Mouse (Mus musculus) neural tube, embryonic 11.5 days (tissue): ENCODE results near the gene Mbtps2. TPM values are rescaled to one million over a fixed set of nuclear protein-coding genes. Genes with fewer than 3 reads are reported as not detected.

Experiments
- ATAC-seq: fragments of 200-750 bp; cut with Nextera tagmentation; 2 replicates; pipeline ENCODE4 v1.8.0; 2017; ENCODE audit warnings: moderate number of reproducible peaks, mild to moderate bottlenecking, moderate TSS enrichment, moderate library complexity; ENCODE audit not compliant: insufficient read depth, low FRiP score, low TSS enrichment
- DNase-seq: peaks from one replicate; pipeline ENCODE4 v3.0.0-alpha.2; 2015; ENCODE audit warnings: low spot score
- H3K27ac ChIP-seq: fragments of 300-500 bp; sonication (generic); 2 replicates; pipeline ENCODE4 v1.5.1; 2014; ENCODE audit warnings: low read depth, mild to moderate bottlenecking, low read length
- H3K27me3 ChIP-seq: fragments of 300-500 bp; sonication (generic); 2 replicates; pipeline ENCODE4 v1.6.1; 2014; ENCODE audit warnings: mild to moderate bottlenecking, low read length, mixed read lengths; ENCODE audit not compliant: control insufficient read depth, insufficient read depth
- H3K36me3 ChIP-seq: fragments of 300-500 bp; sonication (generic); 2 replicates; pipeline ENCODE4 v1.6.1; 2014; ENCODE audit warnings: mild to moderate bottlenecking, low read length, moderate library complexity, mixed read lengths; ENCODE audit not compliant: control insufficient read depth, insufficient read depth
- H3K4me1 ChIP-seq: fragments of 300-500 bp; sonication (generic); 2 replicates; pipeline ENCODE4 v1.6.1; 2014; ENCODE audit warnings: low read length, mixed read lengths; ENCODE audit not compliant: control insufficient read depth, insufficient read depth
- H3K4me2 ChIP-seq: fragments of 300-500 bp; sonication (generic); 2 replicates; pipeline ENCODE4 v1.6.1; 2014; ENCODE audit warnings: low read depth, mild to moderate bottlenecking, moderate library complexity
- H3K4me3 ChIP-seq: fragments of 300-500 bp; sonication (generic); 2 replicates; pipeline ENCODE4 v1.5.1; 2014; ENCODE audit warnings: low read depth, low read length
- H3K9ac ChIP-seq: fragments of 300-500 bp; sonication (generic); 2 replicates; pipeline ENCODE4 v1.6.1; 2014; ENCODE audit warnings: mild to moderate bottlenecking, low read length
- H3K9me3 ChIP-seq: fragments of 300-500 bp; sonication (generic); 2 replicates; pipeline ENCODE4 v1.6.1; 2016; ENCODE audit warnings: low read length; ENCODE audit not compliant: control insufficient read depth
- WGBS: fragments of 180-500 bp; shearing (Covaris S2); extraction: QIAGEN DNeasy Blood & Tissue Kit; methylation state at CpG from one replicate; pipeline ENCODE4 v1.1.7; 2014; 5-methylcytosine and 5-hydroxymethylcytosine counted together
- polyA plus RNA-seq: library from polyadenylated mRNA; unstranded; fragments of >200 nt; fragmentation: Nextera tagmentation; extraction: Ambion mirVana; gene quantifications from 2 replicates; pipeline ENCODE4 v1.2.1, GENCODE M21; 2014

Mbtps2 gene
- polyA plus RNA-seq, 1 experiment from 2014 or later, result 26.3 TPM

GRCm38 (mm10) chrX:157574683-157575082 lies 23.8 kb downstream of the Mbtps2 start:
- H3K36me3 ChIP-seq, result no peaks in the 10 kb centered on the region
- no peak overlapping the region for H3K4me2 ChIP-seq
- 88% methylated on average over 2 of the region's 2 CpGs for WGBS
- no peaks in the 10 kb centered on the region for H3K27me3 ChIP-seq
- H3K4me1 ChIP-seq, result no peaks in the 10 kb centered on the region
- ATAC-seq, result no peak
- H3K27ac ChIP-seq, result no peak overlapping the region
- H3K9me3 ChIP-seq, result no peaks in the 10 kb centered on the region
- H3K4me3 ChIP-seq, result no peak overlapping the region
- H3K9ac ChIP-seq, result no peak overlapping the region
- DNase-seq, result no peak

GRCm38 (mm10) chrX:157568840-157569239 lies 29.7 kb downstream of the Mbtps2 start, which contains the start of gene Yy2:
Gene Yy2, minus strand, starts transcription at chrX:157568985.
- no peak for ATAC-seq
- WGBS, result 84% methylated on average over 26 of the region's 26 CpGs
- no peak within 1 kb of the TSS for H3K9ac ChIP-seq

GRCm38 (mm10) chrX:157563794-157564193 lies 34.7 kb downstream of the Mbtps2 start:
- H3K36me3 ChIP-seq, result no peaks in the 10 kb centered on the region
- no peak overlapping the region for H3K9ac ChIP-seq
- WGBS, result 76% methylated on average over 10 of the region's 10 CpGs
- H3K9me3 ChIP-seq, result no peaks in the 10 kb centered on the region
- no peak overlapping the region for H3K4me2 ChIP-seq
- H3K27me3 ChIP-seq, result no peaks in the 10 kb centered on the region
- no peak for DNase-seq
- H3K4me3 ChIP-seq, result no peak overlapping the region
- no peak for ATAC-seq
- H3K4me1 ChIP-seq, result no peaks in the 10 kb centered on the region
- no peak overlapping the region for H3K27ac ChIP-seq

More at GRCm38 (mm10) chrX:157568840-157569239, 29.7 kb downstream of the Mbtps2 start, which contains the start of gene Yy2:
- Histone ChIP-seq H3K27ac (no peak within 1 kb of the TSS), H3K27me3 (no peaks in the 10 kb centered on the region), H3K4me2 (no peak within 1 kb of the TSS), H3K9me3 (no peaks in the 10 kb centered on the region), H3K4me1 (no peaks in the 10 kb centered on the region), H3K4me3 (no peak within 1 kb of the TSS), H3K36me3 (no peaks in the 10 kb centered on the region)
- DNase-seq, result no peak

DNA sequence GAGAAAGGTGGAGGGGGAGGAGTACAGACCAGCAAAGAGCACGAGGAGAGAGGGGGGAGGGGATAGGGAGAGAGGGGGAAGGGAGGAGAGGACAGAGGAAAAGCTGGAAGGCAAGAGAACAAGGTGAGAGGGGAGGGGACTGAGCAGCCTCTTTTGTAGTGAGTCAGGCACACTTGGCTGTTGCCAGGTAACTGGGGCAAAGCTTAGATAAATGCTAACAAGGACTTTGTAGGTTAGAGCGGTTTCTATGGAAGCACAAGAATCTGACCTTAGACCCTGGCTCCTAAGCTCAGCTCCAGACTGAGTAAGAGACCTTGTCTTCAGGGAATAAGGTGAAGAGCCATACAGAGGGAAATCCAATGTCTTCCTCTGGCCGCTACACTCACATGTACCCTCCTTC lies 51.4 kb downstream of the Mbtps2 start:
- Histone ChIP-seq H3K9ac (no peak overlapping the region), H3K4me1 (no peaks in the 10 kb centered on the region), H3K27ac (no peak overlapping the region), H3K4me2 (no peak overlapping the region), H3K9me3 (no peaks in the 10 kb centered on the region), H3K4me3 (no peak overlapping the region), H3K36me3 (no peaks in the 10 kb centered on the region), H3K27me3 (no peaks in the 10 kb centered on the region)
- DNase-seq (peak; percentile 20), ATAC-seq (peak; percentile 61)
- 21% methylated on average over 3 of the region's 3 CpGs for WGBS

GRCm38 (mm10) chrX:157506400-157506799 lies 92.1 kb downstream of the Mbtps2 start:
- ATAC-seq, result no peak
- no peak overlapping the region for H3K4me3 ChIP-seq
- H3K9me3 ChIP-seq, result no peaks in the 10 kb centered on the region
- H3K27me3 ChIP-seq, result no peaks in the 10 kb centered on the region
- 70% methylated on average over 5 of the region's 5 CpGs for WGBS
- no peaks in the 10 kb centered on the region for H3K4me1 ChIP-seq
- no peaks in the 10 kb centered on the region for H3K36me3 ChIP-seq
- H3K27ac ChIP-seq, result no peak overlapping the region
- H3K4me2 ChIP-seq, result no peak overlapping the region
- DNase-seq, result no peak
- H3K9ac ChIP-seq, result no peak overlapping the region

GRCm38 (mm10) chrX:157504506-157504905 lies 94.0 kb downstream of the Mbtps2 start:
- Histone ChIP-seq H3K27me3 (no peaks in the 10 kb centered on the region), H3K27ac (no peak overlapping the region), H3K9me3 (no peaks in the 10 kb centered on the region), H3K36me3 (no peaks in the 10 kb centered on the region), H3K9ac (no peak overlapping the region), H3K4me2 (no peak overlapping the region), H3K4me1 (no peaks in the 10 kb centered on the region), H3K4me3 (no peak overlapping the region)
- DNase-seq, result no peak
- no peak for ATAC-seq
- 94% methylated on average over 1 of the region's 1 CpGs for WGBS

GRCm38 (mm10) chrX:157501871-157502270 lies 96.6 kb downstream of the Mbtps2 start:
- H3K9ac ChIP-seq, result no peak overlapping the region
- H3K4me2 ChIP-seq, result no peak overlapping the region
- H3K27me3 ChIP-seq, result no peaks in the 10 kb centered on the region
- H3K9me3 ChIP-seq, result no peaks in the 10 kb centered on the region
- no peaks in the 10 kb centered on the region for H3K36me3 ChIP-seq
- no peaks in the 10 kb centered on the region for H3K4me1 ChIP-seq
- no peak for ATAC-seq
- WGBS, result 66% methylated on average over 2 of the region's 2 CpGs
- no peak overlapping the region for H3K4me3 ChIP-seq
- H3K27ac ChIP-seq, result no peak overlapping the region
- DNase-seq, result no peak

DNA sequence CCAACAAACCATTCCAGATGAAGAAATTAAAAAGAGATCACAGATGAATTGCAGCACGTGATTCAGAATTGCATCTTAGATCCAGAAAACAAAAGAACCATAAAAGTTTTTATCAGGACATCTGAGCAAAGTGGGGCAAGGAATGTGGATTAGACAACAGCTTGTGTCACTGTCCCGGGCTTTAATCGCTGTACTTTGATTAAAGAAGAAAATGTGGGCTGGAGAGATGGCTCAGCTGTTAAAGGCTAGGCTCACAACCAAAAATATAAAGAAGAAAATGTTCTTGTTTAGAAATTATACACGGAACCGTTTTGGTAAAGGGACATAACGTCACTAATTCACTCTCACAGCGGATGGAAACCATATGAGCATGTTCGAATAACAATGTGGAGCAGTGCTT lies 98.5 kb downstream of the Mbtps2 start:
- DNase-seq (no peak), ATAC-seq (no peak)
- no peak overlapping the region for H3K27ac ChIP-seq
- no peaks in the 10 kb centered on the region for H3K4me1 ChIP-seq
- WGBS, result 80% methylated on average over 8 of the region's 8 CpGs
- no peak overlapping the region for H3K4me3 ChIP-seq
- H3K27me3 ChIP-seq, result no peaks in the 10 kb centered on the region
- no peaks in the 10 kb centered on the region for H3K9me3 ChIP-seq
- H3K36me3 ChIP-seq, result no peaks in the 10 kb centered on the region
- no peak overlapping the region for H3K4me2 ChIP-seq
- H3K9ac ChIP-seq, result no peak overlapping the region

DNA sequence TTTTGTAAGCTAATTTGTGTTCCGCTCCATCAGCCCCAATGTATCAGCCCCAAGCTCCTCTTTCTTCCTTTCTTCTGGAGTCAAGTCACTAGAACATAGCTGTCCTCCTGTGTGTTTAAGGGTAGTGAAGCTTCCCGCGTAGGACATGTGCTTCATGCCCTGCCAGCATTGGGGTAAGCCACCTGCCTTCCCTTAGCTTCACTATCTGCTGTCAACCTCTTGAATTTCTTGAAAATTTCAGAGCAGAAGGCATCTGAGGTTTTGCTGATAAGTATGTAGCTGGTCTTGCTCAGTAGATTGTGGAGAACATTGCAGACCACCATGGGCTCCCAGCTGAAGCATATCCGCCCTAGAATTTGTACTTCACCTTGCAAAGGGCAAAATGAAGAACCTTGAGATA lies 105.4 kb downstream of the Mbtps2 start:
- WGBS, result 88% methylated on average over 4 of the region's 4 CpGs
- H3K4me2 ChIP-seq, result no peak overlapping the region
- H3K36me3 ChIP-seq, result no peaks in the 10 kb centered on the region
- no peak overlapping the region for H3K9ac ChIP-seq
- no peak overlapping the region for H3K27ac ChIP-seq
- no peaks in the 10 kb centered on the region for H3K9me3 ChIP-seq
- no peak overlapping the region for H3K4me3 ChIP-seq
- no peaks in the 10 kb centered on the region for H3K27me3 ChIP-seq
- ATAC-seq, result no peak
- no peak for DNase-seq
- H3K4me1 ChIP-seq, result no peaks in the 10 kb centered on the region
